Mouse (Mus musculus): ENCODE measurements around the gene Eef1b2. TPM values are rescaled to one million over a fixed set of nuclear protein-coding genes. Genes with fewer than 3 reads are reported as not detected.

Eef1b2 gene
- polyA plus RNA-seq, 1 experiment from 2014 or later, result 403 TPM

GRCm38 (mm10) chr1:63204660-63205394, 28.2 kb downstream of the Eef1b2 start:
- no peak overlapping the region for H3K9ac ChIP-seq (ENCODE audit: low read length)
- no peak overlapping the region for H3K4me2 ChIP-seq (ENCODE audit: low read length)
- no peaks in the 10 kb centered on the region for H3K27me3 ChIP-seq (ENCODE audit: control insufficient read depth, insufficient read depth, low read length)
- 0 out of 2 replicates have a peak, but pooled peaks cover 3% of the 10 kb centered on the region for H3K9me3 ChIP-seq (ENCODE audit: control insufficient read depth, low read length)
- peaks cover 3 to 7% of the 10 kb centered on the region in 2 experiments; a peak in 3 of 4 replicates for H3K4me1 ChIP-seq (ENCODE audit: control insufficient read depth in 2 of 2, insufficient read depth in 2 of 2, low read length in 2 of 2)
- no peaks in the 10 kb centered on the region for H3K36me3 ChIP-seq (ENCODE audit: control insufficient read depth, insufficient read depth, low read length)
- ATAC-seq (ENCODE audit: insufficient number of reproducible peaks, insufficient read depth, low FRiP score, low read depth), result no peak; the same call in 1 of the 2 replicates
- H3K27ac ChIP-seq (replicated peaks in 1 of 2; ENCODE audit: control insufficient read depth in 1 of 2, insufficient read depth in 1 of 2, low read depth in 2 of 2, low read length in 2 of 2), result 0 out of 4 replicates have a peak overlapping the region, but pooled peaks of 1 of the 2 experiments have one; percentile 14
- 29% methylated on average over 7 of the region's 7 CpGs for WGBS
- no peak overlapping the region for H3K4me3 ChIP-seq (ENCODE audit: control insufficient read depth in 1 of 2, insufficient read depth in 1 of 2, low read depth in 1 of 2, low read length in 2 of 2)

GRCm38 (mm10) chr1:63207607-63208006, 31.0 kb downstream of the Eef1b2 start:
- Histone ChIP-seq H3K4me3 (ENCODE audit: control insufficient read depth in 1 of 2, insufficient read depth in 1 of 2, low read depth in 1 of 2, low read length in 2 of 2) (no peak overlapping the region), H3K27me3 (ENCODE audit: control insufficient read depth, insufficient read depth, low read length) (no peaks in the 10 kb centered on the region), H3K9ac (ENCODE audit: low read length) (no peak overlapping the region), H3K36me3 (ENCODE audit: control insufficient read depth, insufficient read depth, low read length) (no peaks in the 10 kb centered on the region), H3K4me1 (ENCODE audit: control insufficient read depth in 2 of 2, insufficient read depth in 2 of 2, low read length in 2 of 2) (peaks cover 3 to 7% of the 10 kb centered on the region in 2 experiments; a peak in 3 of 4 replicates), H3K9me3 (ENCODE audit: control insufficient read depth, low read length) (no peaks in the 10 kb centered on the region), H3K4me2 (ENCODE audit: low read length) (no peak overlapping the region), H3K27ac (replicated peaks in 1 of 2; ENCODE audit: control insufficient read depth in 1 of 2, insufficient read depth in 1 of 2, low read depth in 2 of 2, low read length in 2 of 2) (no peak overlapping the region)
- 76% methylated on average over 3 of the region's 3 CpGs for WGBS
- ATAC-seq (ENCODE audit: insufficient number of reproducible peaks, insufficient read depth, low FRiP score, low read depth), result no peak

- no peak for ATAC-seq (ENCODE audit: insufficient number of reproducible peaks, insufficient read depth, low FRiP score, low read depth)
- H3K9me3 ChIP-seq (ENCODE audit: control insufficient read depth, low read length), result no peaks in the 10 kb centered on the region
- 36% methylated on average over 6 of the region's 6 CpGs for WGBS
Measured at GRCm38 (mm10) chr1:63209861-63210529, 33.4 kb downstream of the Eef1b2 start.

GRCm38 (mm10) chr1:63213478-63214270, 37.0 kb downstream of the Eef1b2 start:
- Histone ChIP-seq H3K9ac (ENCODE audit: low read length) (0 out of 2 replicates have a peak overlapping the region, but pooled peaks have one; percentile 21), H3K4me3 (ENCODE audit: control insufficient read depth in 1 of 2, insufficient read depth in 1 of 2, low read depth in 1 of 2, low read length in 2 of 2) (peak overlapping the region in 1 of 2 experiments; percentile 11; a peak in 3 of 4 replicates), H3K27ac (replicated peaks in 1 of 2; ENCODE audit: control insufficient read depth in 1 of 2, insufficient read depth in 1 of 2, low read depth in 2 of 2, low read length in 2 of 2) (no peak overlapping the region), H3K36me3 (ENCODE audit: control insufficient read depth, insufficient read depth, low read length) (no peaks in the 10 kb centered on the region), H3K4me1 (ENCODE audit: control insufficient read depth in 2 of 2, insufficient read depth in 2 of 2, low read length in 2 of 2) (peaks cover 0 to 4% of the 10 kb centered on the region in 2 experiments; a peak in 2 of 4 replicates), H3K27me3 (ENCODE audit: control insufficient read depth, insufficient read depth, low read length) (no peaks in the 10 kb centered on the region), H3K4me2 (ENCODE audit: low read length) (peak overlapping the region; percentile 53), H3K9me3 (ENCODE audit: control insufficient read depth, low read length) (no peaks in the 10 kb centered on the region)
- 29% methylated on average over 22 of the region's 22 CpGs for WGBS
- ATAC-seq (ENCODE audit: insufficient number of reproducible peaks, insufficient read depth, low FRiP score, low read depth), result no peak

More at GRCm38 (mm10) chr1:63209861-63210529, 33.4 kb downstream of the Eef1b2 start:
- Histone ChIP-seq H3K9ac (ENCODE audit: low read length) (no peak overlapping the region), H3K27me3 (ENCODE audit: control insufficient read depth, insufficient read depth, low read length) (no peaks in the 10 kb centered on the region), H3K27ac (replicated peaks in 1 of 2; ENCODE audit: control insufficient read depth in 1 of 2, insufficient read depth in 1 of 2, low read depth in 2 of 2, low read length in 2 of 2) (no peak overlapping the region), H3K4me3 (ENCODE audit: control insufficient read depth in 1 of 2, insufficient read depth in 1 of 2, low read depth in 1 of 2, low read length in 2 of 2) (no peak overlapping the region), H3K36me3 (ENCODE audit: control insufficient read depth, insufficient read depth, low read length) (no peaks in the 10 kb centered on the region), H3K4me2 (ENCODE audit: low read length) (no peak overlapping the region), H3K4me1 (ENCODE audit: control insufficient read depth in 2 of 2, insufficient read depth in 2 of 2, low read length in 2 of 2) (peaks cover 0 to 4% of the 10 kb centered on the region in 2 experiments; a peak in 2 of 4 replicates)

GRCm38 (mm10) chr1:63214271-63214558, 37.6 kb downstream of the Eef1b2 start, which contains the start of gene Gpr1:
Gpr1 (minus strand) TSS chr1:63214543.
- Histone ChIP-seq H3K27me3 (ENCODE audit: control insufficient read depth, insufficient read depth, low read length) (no peaks in the 10 kb centered on the region), H3K27ac (replicated peaks in 1 of 2; ENCODE audit: control insufficient read depth in 1 of 2, insufficient read depth in 1 of 2, low read depth in 2 of 2, low read length in 2 of 2) (no peak within 1 kb of the TSS), H3K4me1 (ENCODE audit: control insufficient read depth in 2 of 2, insufficient read depth in 2 of 2, low read length in 2 of 2) (peaks cover 0 to 4% of the 10 kb centered on the region in 2 experiments; a peak in 2 of 4 replicates), H3K4me2 (ENCODE audit: low read length) (peak within 1 kb of the TSS; percentile 53), H3K9me3 (ENCODE audit: control insufficient read depth, low read length) (peaks cover 5% of the 10 kb centered on the region; the same call in 1 of the 2 replicates), H3K4me3 (ENCODE audit: control insufficient read depth in 1 of 2, insufficient read depth in 1 of 2, low read depth in 1 of 2, low read length in 2 of 2) (peak within 1 kb of the TSS in 1 of 2 experiments; percentile 11; a peak in 3 of 4 replicates), H3K36me3 (ENCODE audit: control insufficient read depth, insufficient read depth, low read length) (no peaks in the 10 kb centered on the region), H3K9ac (ENCODE audit: low read length) (0 out of 2 replicates have a peak within 1 kb of the TSS, but pooled peaks have one; percentile 21)
- 39% methylated on average over 3 of the region's 3 CpGs for WGBS
- no peak for ATAC-seq (ENCODE audit: insufficient number of reproducible peaks, insufficient read depth, low FRiP score, low read depth)

- H3K27ac ChIP-seq (replicated peaks in 1 of 2; ENCODE audit: control insufficient read depth in 1 of 2, insufficient read depth in 1 of 2, low read depth in 2 of 2, low read length in 2 of 2), result no peak overlapping the region
- H3K27me3 ChIP-seq (ENCODE audit: control insufficient read depth, insufficient read depth, low read length), result no peaks in the 10 kb centered on the region
- WGBS, result 60% methylated on average over 7 of the region's 7 CpGs
- H3K9me3 ChIP-seq (ENCODE audit: control insufficient read depth, low read length), result peaks cover 6% of the 10 kb centered on the region; the same call in 1 of the 2 replicates
- H3K4me3 ChIP-seq (ENCODE audit: control insufficient read depth in 1 of 2, insufficient read depth in 1 of 2, low read depth in 1 of 2, low read length in 2 of 2), result no peak overlapping the region
- H3K4me2 ChIP-seq (ENCODE audit: low read length), result no peak overlapping the region
- ATAC-seq (ENCODE audit: insufficient number of reproducible peaks, insufficient read depth, low FRiP score, low read depth), result no peak
- H3K9ac ChIP-seq (ENCODE audit: low read length), result no peak overlapping the region
- peaks cover 0 to 4% of the 10 kb centered on the region in 2 experiments; a peak in 2 of 4 replicates for H3K4me1 ChIP-seq (ENCODE audit: control insufficient read depth in 2 of 2, insufficient read depth in 2 of 2, low read length in 2 of 2)
- no peaks in the 10 kb centered on the region for H3K36me3 ChIP-seq (ENCODE audit: control insufficient read depth, insufficient read depth, low read length)
Measured at GRCm38 (mm10) chr1:63214631-63215030, 38.0 kb downstream of the Eef1b2 start.

GRCm38 (mm10) chr1:63219277-63219676, 42.7 kb downstream of the Eef1b2 start:
- H3K9ac ChIP-seq (ENCODE audit: low read length), result no peak overlapping the region
- H3K4me1 ChIP-seq (ENCODE audit: control insufficient read depth in 2 of 2, insufficient read depth in 2 of 2, low read length in 2 of 2), result no peaks in the 10 kb centered on the region; a peak in 1 of 4 replicates
- no peak overlapping the region for H3K4me3 ChIP-seq (ENCODE audit: control insufficient read depth in 1 of 2, insufficient read depth in 1 of 2, low read depth in 1 of 2, low read length in 2 of 2)
- H3K27me3 ChIP-seq (ENCODE audit: control insufficient read depth, insufficient read depth, low read length), result no peaks in the 10 kb centered on the region
- WGBS, result 91% methylated on average over 4 of the region's 4 CpGs
- H3K4me2 ChIP-seq (ENCODE audit: low read length), result no peak overlapping the region
- H3K9me3 ChIP-seq (ENCODE audit: control insufficient read depth, low read length), result peaks cover 6% of the 10 kb centered on the region; the same call in 1 of the 2 replicates
- H3K27ac ChIP-seq (replicated peaks in 1 of 2; ENCODE audit: control insufficient read depth in 1 of 2, insufficient read depth in 1 of 2, low read depth in 2 of 2, low read length in 2 of 2), result no peak overlapping the region
- H3K36me3 ChIP-seq (ENCODE audit: control insufficient read depth, insufficient read depth, low read length), result no peaks in the 10 kb centered on the region
- ATAC-seq (ENCODE audit: insufficient number of reproducible peaks, insufficient read depth, low FRiP score, low read depth), result no peak
